Mouse (Mus musculus) mouse embryonic stem cell (cell line): ENCODE measurements around the gene Cd164l2.

Source experiments
- in situ Hi-C, 2 experiments: fragments of 300-500 bp; cut with MboI; formaldehyde crosslinking; loops; 1 replicate in 1 of 2; 3 replicates in 1 of 2; pipeline ENCODE4 v1.14.3; 2019 to 2020; ENCODE audit warnings: low sequenced_read_pairs in 2 of 2, low pct_unique_long_range_greater_than_20kb in 1 of 2, mixed read lengths in 1 of 2; ENCODE audit not compliant: unreplicated experiment in 1 of 2

Cd164l2 gene

DNA sequence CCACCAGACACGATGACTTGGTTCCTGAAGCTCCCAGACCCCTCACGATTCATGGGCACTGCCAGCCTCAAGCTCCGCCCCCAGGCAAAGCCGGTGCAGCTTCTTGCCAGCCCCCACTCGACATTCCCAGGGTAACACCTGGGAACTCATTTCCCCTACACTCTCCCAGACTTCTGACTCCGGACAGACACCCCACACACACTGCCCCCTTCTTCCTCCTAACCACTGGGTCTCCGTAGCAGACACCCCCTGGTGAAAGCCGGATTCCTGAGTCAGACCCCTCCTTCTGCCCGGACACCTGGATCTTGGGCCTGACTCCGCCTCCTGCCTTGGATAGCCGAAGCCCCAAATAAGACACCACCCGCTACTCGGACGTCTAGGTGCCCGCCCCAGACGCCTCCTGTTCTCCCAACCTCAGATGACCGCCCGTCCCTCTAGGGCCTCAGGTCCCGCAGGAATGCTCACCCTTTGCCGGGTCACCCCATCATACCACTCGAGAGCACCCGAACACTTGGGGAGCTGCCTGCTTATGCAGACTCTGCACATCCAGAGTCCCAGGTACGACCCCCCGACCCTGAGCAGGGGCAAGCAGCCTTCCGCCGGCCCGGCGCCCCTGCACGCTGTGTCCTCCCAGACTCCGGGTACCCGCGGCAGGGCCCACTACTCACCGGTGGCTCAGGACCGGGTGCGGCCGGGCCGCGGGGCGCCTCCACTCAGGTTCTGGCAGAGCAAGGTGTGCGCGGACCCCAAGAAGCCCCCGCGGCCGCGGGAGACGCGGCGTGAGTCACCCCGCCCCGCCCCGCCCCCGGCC, at the start of gene Cd164l2, which contains the start of gene Gpr3:
Gene Cd164l2, plus strand, starts transcription at position 381 of the 811 bp plus-strand sequence.
Gene Gpr3, minus strand, starts transcription at position 786 of the 811 bp plus-strand sequence.
- in situ Hi-C loops = no loop called here

DNA sequence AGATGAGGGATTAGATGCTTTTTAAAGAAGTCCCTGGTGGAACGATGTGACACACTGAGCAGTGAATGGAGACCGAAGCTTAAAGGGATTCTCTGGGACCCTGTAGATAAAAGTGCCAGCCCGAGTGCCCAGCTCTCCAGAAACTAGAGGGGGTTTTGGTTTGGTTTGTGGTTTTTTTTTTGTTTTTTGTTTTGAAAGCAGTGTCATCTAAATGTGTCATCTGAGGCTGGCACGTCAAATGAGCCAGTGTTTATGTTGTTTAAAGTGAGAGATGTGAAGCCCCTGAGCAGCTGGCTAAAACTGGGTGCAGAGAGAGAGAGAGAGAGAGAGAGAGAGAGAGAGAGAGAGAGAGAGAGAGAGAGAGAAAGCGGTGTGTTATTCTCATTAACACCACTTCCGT, 49.7 kb upstream of the Cd164l2 start:
- in situ Hi-C loops = no loop called here

DNA sequence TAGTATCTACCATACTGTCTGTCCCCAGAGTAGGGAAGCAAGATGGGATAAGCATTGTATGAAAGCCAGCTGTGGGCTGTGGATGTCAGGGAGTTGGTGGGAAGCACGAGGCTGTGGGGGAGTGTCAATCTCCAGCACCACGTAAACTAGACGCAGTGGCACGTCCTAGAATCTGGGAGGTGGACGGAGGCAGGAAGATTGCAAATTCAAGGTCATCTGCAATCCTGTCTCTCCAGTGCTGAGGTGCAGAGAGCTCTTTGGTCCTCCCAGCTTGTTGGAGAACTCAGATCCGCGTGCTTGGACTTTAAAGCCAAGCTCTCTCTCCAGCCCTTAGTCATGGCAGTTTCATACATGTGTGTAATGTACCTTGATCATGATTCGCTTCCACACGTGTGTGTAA, 45.2 kb upstream of the Cd164l2 start:
- in situ Hi-C loops = no loop called here

DNA sequence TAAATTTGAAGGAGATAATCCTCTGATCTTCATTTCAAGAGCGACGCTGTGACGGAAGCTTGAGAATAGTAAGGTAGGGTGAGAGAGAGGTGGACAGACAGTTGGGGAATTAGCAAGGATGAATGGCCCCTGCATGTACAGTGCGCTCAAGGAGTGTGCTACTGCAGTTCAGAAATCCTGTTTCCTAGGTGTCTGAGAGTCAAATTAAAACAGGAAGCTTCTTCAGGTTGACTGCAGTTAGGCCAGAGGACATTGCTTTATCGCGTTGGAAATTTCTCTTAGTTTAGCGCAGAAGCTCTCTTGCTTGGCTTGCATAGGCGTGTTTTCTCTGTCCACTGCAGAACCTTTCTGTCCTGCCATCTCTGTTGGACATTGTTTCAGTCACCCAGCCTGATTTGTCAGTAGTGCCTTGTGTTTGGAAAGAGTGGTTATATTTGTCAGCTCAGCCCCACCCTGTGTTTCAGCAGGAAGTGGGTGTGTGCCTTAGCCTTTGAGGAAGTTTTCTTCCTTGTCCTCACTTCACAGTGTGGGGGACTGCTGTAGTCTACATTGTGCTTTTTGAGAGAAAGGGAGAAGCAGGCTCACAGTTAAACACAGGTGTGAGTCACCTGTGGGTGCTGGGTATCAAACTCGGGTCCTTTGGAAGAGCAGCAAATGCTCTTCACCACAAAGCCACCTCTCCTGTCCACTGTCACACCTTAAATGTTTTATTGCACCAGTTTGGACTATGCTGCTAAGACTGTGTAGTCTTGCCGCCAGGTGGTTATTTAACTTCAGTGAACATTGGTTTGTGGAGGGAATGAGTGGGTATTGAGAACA, 42.5 kb upstream of the Cd164l2 start:
- in situ Hi-C loops = no loop called here

DNA sequence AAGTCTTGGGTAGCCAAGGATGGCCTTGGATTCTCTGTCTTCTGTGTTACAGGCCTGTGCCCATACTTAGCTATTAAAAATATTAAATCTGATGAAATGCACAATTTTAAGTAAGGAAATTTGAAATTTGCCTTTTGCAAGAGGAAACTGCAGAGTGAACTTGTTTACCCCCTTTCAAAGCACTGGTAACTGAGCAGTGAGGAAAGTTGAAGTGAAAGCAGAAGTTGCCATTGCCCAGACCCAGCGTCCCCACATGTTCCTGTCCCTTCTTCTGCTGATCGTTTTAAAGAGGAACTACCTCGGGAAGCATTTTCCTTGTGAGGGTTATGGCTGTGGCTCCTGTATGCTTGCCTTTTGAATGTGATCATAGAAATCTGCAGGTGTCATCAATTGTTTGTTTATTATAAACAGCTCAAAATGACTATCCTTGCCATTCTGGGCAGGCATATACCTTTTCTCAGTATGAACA, 41.8 kb upstream of the Cd164l2 start:
- in situ Hi-C loops = no loop called here

DNA sequence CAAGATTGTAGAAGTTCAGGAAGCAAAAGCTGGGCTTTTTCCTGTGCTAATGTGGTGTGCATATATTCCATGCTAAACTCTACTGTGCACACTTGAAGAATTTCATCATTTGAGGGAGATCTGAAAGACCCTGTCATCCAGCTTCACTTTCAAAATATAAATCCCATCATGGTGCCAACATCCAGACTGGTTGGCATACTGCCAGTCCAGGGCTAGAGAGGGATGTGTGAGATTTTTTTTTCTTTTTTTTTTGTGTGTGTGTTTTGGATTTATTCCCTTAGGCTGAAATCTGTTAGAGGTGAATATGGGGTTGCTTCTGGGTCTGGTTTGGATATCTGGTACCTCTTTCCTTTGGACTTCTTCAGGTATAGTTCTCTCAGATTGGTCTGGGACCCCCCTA, 41.3 kb upstream of the Cd164l2 start:
- in situ Hi-C loops = no loop called here

DNA sequence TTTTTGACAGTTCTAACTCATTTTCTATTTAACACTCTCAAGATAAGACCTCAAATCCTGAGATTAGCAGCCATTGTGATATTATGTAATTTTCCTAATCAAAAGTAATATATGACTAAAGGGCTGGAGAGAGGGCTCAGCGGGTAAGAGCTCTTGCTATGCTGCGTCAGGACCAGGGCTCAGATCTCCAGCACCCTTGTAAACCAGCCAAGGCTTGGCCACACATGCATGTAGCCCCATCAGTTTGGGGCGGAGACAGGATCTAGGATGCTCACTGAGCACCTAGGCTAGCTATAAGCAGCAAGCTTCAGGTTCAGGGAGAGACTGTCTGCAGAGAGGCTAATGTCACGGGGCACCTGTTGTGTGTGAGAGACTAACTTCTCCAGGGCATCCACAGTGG, 39.5 kb upstream of the Cd164l2 start:
- in situ Hi-C loops = no loop called here

DNA sequence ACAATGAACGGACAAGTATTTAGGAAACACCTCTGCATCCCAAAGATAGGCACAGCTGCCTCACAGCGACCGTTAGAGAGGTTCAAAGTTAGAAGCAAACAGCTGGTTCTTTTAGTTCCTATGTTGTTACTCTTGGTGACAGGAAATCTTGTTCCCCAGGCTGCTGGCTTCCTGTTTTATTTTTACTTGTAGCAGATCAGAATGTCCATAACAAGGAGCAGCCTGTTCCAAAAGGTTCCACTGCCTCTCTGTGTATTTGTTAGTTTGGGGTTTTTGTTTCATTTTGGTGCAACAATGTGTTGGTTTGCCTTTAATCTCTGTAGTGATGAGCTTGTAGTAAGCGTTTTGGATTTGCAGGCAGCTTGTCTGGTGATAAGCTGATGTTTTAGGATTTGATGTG, 37.6 kb upstream of the Cd164l2 start:
- in situ Hi-C loops = no loop called here

DNA sequence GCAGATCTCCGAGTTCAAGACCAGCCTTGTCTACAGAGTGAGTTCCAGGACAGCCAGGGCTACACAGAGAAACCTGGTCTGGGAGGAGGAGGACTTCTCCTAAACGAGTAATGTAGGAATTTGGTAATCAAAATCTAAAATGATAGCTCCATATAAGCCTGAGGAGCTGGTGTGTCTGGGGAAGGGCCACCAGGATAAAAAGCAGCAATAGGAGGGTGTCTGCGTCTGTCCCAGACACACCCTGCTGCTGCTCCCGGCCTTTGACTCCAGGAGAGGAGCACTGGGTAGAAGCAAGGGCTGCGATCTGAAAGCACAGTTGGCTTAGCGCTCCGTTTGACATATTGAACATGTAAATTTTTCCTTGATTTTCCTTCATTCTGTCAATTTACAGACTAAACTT, 36.7 kb upstream of the Cd164l2 start:
- in situ Hi-C loops = no loop called here

DNA sequence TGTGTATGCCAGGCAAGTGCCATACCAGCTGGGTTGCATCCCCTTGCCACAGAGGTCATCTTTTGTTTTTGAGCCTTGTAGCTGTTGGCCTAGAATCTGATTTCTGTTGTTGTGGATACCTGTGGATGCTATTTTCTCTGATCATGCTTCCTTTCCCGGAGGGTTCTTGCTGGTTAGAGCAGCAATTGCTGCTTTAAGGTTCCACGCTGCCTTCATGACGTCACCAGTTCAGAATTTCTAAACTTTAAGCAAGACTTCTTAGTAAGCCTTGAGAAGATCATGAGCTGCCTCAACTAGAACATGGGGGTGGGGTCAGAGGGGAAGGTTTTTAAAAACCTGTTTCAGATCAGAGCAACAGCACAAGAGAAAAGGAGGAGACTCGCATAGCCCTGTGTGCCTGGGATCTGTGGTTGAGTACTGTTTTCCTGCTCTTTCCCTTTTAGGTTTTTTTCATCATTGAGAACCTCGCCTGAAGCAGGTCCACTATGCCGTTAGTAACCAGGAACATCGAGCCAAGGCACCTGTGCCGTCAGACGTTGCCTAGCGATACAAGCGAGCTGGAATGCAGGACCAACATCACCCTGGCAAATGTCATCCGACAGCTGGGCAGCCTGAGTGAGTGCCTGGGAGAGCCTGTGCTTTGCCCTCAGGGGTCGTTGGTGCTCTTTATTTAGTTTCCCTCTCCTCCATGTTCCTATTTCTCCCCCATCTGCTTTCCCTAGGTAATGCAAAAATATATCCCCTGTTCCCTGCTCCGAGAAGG, 35.8 kb upstream of the Cd164l2 start:
- in situ Hi-C loops = no loop called here

DNA sequence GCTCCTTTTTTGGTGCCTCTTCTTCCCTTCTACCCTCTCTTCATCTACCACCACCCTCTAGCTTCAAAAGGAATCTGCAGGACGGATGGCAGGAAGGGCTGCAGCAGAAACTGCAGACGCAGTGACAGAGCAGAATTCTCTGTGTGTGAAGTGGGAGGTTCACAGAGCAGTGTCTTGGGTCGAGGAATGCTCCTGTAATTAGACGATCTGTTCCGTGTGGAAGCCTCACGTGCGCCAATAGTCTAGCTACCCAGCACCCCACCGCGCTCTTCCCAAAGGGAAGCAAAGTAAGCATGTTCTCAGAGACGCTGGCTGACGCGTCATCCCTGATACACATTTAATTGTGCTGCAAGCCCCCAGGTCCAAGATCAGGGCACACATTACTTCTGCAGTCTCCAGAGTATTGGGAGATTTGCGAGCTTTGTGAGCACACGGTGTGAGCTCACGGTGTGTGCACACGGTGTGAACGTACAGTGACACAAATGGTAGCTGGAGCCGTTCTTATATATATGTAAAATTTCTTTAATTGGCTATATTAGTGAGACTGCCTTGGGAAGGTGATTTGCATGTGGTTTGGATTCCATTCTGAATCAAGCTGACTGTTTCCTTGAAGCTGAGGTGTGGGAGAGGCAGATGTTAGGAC, 35.0 kb upstream of the Cd164l2 start:
- in situ Hi-C loops = no loop called here

DNA sequence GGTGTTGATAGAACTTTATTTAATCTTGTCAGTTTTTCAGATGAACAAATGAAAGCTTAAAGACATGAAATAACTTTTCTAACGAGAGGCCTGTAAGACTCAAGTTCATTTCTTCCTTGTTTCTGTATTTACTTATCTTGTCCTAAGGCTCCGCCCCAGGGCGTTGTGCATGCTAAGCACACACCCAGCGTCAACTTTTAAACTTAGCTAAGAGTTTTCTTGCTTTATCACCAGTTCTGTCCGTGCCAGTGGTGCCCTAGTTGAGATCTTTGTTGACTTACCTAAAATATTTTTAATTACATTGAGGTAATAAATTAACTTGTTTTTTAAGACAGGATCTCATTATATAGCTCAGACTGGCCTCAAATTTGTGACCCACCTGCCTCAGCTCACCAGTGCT, 33.6 kb upstream of the Cd164l2 start:
- in situ Hi-C loops = no loop called here

DNA sequence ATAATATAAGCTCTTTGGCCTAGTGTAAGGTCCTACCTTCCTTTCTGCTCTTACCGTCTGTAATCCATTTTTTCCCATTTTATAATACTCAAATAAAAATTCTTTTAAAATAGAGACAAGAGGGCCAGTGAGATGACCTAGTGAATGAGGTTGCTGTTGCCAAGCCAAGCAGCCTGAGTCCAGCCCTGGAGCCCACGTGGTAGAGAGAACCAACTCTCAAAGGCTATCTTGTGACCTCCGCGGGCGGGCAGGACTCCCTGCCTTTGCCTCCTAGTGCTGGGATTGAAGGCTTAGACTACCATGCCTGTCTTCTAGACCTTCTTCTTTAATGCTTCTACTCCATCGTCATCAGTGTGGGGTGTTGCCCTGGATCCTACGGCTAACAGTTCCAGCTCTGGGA, 32.7 kb upstream of the Cd164l2 start:
- in situ Hi-C loops = no loop called here

DNA sequence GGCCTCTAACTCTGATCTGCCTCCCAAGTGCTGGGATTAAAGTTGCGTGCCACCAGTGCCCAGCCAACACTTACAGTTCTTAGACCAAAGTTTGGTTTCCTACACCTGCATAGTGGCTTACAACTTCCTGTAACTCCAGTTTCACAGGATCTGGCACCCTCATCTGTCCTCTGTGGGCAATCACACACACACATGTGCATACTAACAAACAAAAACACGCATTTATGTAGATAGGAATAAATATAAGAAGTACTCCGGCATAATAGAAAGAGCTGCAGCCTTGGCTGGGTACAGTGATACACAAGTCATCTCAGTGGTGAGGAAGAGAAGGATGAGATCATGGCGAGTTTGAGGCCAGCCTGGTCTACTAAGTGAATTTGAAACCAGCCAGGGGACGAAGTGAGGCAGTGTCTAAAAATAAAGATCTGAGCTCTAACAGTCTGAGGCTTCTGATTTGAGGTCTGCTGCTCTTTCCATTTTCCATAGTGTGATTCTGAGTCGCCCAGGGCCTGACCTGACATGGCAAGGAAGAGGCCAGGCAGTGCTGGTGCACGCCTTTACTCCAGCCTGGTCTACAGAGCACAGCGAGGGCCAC, 29.4 kb upstream of the Cd164l2 start:
- in situ Hi-C loops = no loop called here

DNA sequence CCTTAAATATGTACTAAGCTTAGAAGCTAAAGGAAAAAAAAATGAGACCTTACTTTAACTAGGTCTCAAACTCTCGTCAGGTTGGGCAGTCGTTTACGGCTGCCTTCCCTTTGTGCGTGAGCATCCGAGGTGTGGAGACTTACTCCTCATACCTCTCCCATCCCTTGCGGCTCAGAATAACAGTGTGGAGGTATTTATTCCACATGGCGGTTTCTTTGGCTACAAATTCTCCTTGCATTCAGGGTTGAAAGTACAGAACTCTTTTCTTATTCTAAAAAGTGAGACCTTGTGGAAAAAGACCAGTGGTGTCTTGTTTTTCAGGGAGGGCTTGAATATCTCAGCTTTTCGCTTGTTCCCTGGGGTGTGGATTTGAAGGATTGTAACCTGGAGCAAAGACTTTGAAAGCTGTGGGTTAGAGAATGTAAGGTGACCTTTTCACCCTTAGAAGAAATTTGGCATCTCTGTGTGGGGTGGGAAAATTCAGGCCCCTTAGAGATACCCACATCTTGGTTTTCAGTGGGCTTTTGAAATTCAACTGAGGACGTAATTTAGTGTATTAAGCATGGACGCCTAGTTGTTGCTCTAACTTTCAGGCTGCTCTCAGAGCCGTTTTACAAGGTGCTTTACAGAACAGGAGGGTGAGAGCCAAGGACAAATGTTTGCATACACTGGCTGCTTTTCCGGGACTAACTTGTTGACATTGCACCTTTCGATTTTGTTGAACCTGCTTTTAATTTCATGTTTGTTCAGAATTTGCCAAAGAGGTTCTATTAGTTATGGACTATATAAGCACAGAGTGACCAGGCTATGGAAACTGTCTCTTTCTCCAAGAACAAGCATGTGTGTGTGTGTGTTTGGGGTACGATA, 27.7 kb upstream of the Cd164l2 start:
- in situ Hi-C loops = no loop called here

DNA sequence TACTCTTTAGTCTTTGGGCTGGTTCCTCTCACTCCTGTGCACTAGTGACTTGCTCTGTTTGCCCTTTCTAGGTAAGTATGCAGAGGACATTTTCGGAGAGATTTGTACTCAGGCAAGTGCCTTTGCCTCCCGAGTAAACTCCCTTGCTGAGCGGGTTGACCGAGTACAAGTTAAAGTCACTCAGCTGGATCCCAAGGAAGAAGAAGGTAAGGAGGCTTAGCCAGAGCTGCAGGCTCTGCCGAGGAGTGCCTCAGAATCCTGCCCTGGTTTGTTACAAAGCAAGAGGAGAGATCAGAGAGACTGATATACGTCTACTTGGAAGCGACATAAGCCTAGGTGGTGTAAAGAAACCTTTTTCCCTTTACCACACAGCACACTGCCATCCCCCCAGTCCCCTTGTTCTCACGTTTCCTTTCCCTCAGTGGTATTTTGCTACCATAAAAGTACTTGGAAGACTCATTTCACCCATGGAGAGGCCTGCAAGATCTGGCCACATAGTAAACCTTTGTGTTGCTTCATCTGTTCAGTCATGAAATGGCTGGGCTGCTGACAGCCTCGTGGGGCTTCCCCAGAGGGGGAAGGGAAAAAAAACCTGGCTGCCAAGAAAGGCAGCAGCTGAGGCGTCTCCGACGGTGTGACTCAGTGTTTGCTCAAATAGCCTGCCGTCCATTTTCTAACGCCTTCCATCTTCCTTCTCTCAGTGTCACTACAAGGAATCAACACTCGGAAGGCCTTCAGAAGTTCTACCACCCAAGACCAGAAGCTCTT, 26.8 kb upstream of the Cd164l2 start:
- in situ Hi-C loops = no loop called here

DNA sequence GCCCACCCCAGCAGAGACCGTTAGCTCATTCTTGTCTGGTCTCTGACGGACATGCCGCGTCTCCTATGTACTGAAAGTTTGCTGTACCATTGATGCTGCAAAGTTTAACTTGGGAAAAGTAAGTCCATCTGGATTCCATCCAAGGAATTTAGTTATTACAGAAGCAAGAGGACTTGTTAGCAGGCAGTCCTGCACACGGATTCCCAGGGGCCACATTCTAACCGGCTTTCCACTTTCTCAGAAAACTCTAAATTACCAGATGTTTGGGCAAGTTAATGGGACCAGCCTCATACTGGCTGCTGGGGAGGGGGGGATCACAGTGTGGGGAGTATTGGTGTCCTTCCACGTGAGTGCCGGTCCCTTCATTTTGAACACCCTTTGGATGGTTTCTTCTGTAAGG, 26.0 kb upstream of the Cd164l2 start:
- in situ Hi-C loops = no loop called here
